Comparison of ENCODE assay signal across 11 mouse cellular contexts in the genomic region with DNA sequence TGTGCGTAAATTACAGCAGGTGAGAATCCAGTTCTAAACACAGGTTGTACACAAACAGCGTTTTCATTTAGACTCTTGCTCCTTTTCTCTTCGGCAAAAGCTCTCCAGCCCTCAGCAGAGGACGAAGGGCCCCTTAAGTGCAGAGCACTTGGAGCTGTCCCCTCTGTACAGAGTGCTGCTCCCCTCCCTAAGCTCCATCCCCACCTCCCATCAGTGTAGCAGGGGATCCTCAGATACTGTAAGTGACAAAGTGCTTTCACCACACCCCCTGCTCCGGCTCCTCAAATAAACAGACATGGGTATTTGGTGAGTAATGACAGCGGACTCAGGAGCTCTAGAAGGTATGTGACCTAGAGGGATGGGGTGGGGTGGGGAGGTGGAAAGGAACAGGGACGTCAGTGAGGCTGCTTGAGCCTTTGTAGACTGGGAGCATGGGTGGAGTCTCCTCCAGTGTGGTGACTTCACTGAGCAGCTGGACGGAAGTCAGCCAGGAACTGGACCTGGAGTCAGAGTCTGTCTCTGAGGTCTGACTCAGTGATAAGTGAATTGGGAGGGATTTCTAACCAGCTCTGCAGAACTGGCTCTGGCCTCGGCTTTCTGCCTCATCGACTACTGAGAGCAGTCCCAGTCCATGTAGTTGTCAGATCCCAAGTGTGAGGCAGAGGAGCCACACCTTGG. TPM values are rescaled to one million over a fixed set of nuclear protein-coding genes. Genes with fewer than 3 reads are reported as not detected.
DNase-seq lines count a peak whose midpoint lies in the region; ATAC-seq and TF ChIP-seq lines count a peak whose summit lies in the region.
"Had no signal": no experiment of that assay in that cellular context is flagged by ENCODE, and none has a peak within 500 bp of the region (broad histone marks: within the 10 kb centered on the region; RNA-seq: fewer than 3 reads in every experiment).

No protein-coding gene starts in this region.

- no peak overlapping the region for H3K27ac ChIP-seq in liver, embryonic 12.5 days
- H3K27ac ChIP-seq in intestine, postnatal 0 days (ENCODE audit: low read depth, low read length), result peak overlapping the region; percentile 21; the same call in 1 of the 2 replicates
- H3K27ac ChIP-seq: layer of hippocampus, adult 2 months had no signal

- no peak for TF ChIP-seq CTCF in intestine, postnatal 0 days (IDR thresholded peaks at IDR 0.05; ENCODE audit: low read depth)

- H3K27me3 ChIP-seq in liver, embryonic 12.5 days (replicated peaks), result no peaks in the 10 kb centered on the region
- H3K27me3 ChIP-seq in intestine, postnatal 0 days (replicated peaks; ENCODE audit: control insufficient read depth, insufficient read depth, low read length), result no peaks in the 10 kb centered on the region

- peaks cover 8% of the 10 kb centered on the region; the same call in 1 of the 2 replicates for H3K4me1 ChIP-seq in liver, embryonic 12.5 days
- no peaks in the 10 kb centered on the region for H3K4me1 ChIP-seq in intestine, postnatal 0 days (replicated peaks; ENCODE audit: control insufficient read depth, insufficient read depth, low read length)

- whole genome bisulfite sequencing in liver, embryonic 12.5 days (ENCODE audit: insufficient replicate concordance), result 53% methylated on average over 10 of the region's 10 CpGs
- WGBS in intestine, postnatal 0 days, result 49% methylated on average over 10 of the region's 10 CpGs

- H3K4me2 ChIP-seq in liver, embryonic 12.5 days, result no peak overlapping the region
- no peak overlapping the region for H3K4me2 ChIP-seq in intestine, postnatal 0 days (replicated peaks; ENCODE audit: low read depth)

- H3K36me3 ChIP-seq in liver, embryonic 12.5 days, result peaks cover 35% of the 10 kb centered on the region
- H3K36me3 ChIP-seq in intestine, postnatal 0 days (ENCODE audit: control insufficient read depth, insufficient read depth), result peaks cover 47% of the 10 kb centered on the region

- no peak overlapping the region for H3K9ac ChIP-seq in liver, embryonic 12.5 days
- no peak overlapping the region for H3K9ac ChIP-seq in intestine, postnatal 0 days (ENCODE audit: low read depth, low read length)

- H3K9me3 ChIP-seq in liver, embryonic 12.5 days (replicated peaks), result no peaks in the 10 kb centered on the region
- no peaks in the 10 kb centered on the region for H3K9me3 ChIP-seq in intestine, postnatal 0 days (ENCODE audit: control insufficient read depth)

- ATAC-seq in liver, embryonic 12.5 days, result 0 out of 2 replicates have a peak, but pooled peaks have one; percentile 8
- peak; percentile 74 for ATAC-seq in intestine, postnatal 0 days
- no peak for ATAC-seq in cerebellum, adult (ENCODE audit: insufficient number of reproducible peaks, low FRiP score, low TSS enrichment)
- no peak for ATAC-seq in inflammation-experienced regulatory T-cells, adult 6 months
- ATAC-seq: forebrain, embryonic 16.5 days had no signal

- H3K4me3 ChIP-seq in liver, embryonic 12.5 days, result no peak overlapping the region
- no peak overlapping the region for H3K4me3 ChIP-seq in intestine, postnatal 0 days (ENCODE audit: low read depth, low read length)
- H3K4me3 ChIP-seq: layer of hippocampus, adult 2 months had no signal

- DNase-seq in liver, result no peak
- DNase-seq in heart, adult 11 months, result peak; percentile 98
- DNase-seq in urinary bladder, postnatal 4 days (ENCODE audit: low spot score in 2 of 2), result peak; percentile 32 to 69
- no peak for DNase-seq in spleen, adult 18-20 months
- DNase-seq: cerebellum, adult 11 months had no signal

RNA-seq across cellular contexts. Expression of gene Smbd1, which starts 11.6 kb away (rescaled TPM):
- polyA plus RNA-seq in liver, embryonic 12.5 days (2016; fragmentation: Nextera tagmentation; extraction: Ambion mirVana), result not detected in 2 replicates
- polyA plus RNA-seq in intestine, postnatal 0 days (2015; fragmentation: Nextera tagmentation; extraction: Ambion mirVana), result 2.3 and 3.2 TPM in 2 replicates
- polyA plus RNA-seq in inflammation-experienced regulatory T-cells, adult 6 months (2017; shearing (Covaris generic)), result not detected
- polyA plus RNA-seq: forebrain, embryonic 16.5 days had no signal

RNA-seq across cellular contexts. Expression of gene Muc20, which starts 24.7 kb away (rescaled TPM):
- polyA plus RNA-seq in liver, embryonic 12.5 days (2016; fragmentation: Nextera tagmentation; extraction: Ambion mirVana), result not detected in 2 replicates
- not detected in 2 replicates for polyA plus RNA-seq in intestine, postnatal 0 days (2015; fragmentation: Nextera tagmentation; extraction: Ambion mirVana)
- 1 to 10 TPM in 1 of 3 experiments, not detected in 2; 2.3 TPM for polyA plus RNA-seq in inflammation-experienced regulatory T-cells, adult 6 months (2017; shearing (Covaris generic))
- polyA plus RNA-seq: forebrain, embryonic 16.5 days had no signal

RNA-seq across cellular contexts. Expression of gene Fyttd1, which starts 55.4 kb away (rescaled TPM):
- 45.7 and 50.7 TPM in 2 replicates for polyA plus RNA-seq in liver, embryonic 12.5 days (2016; fragmentation: Nextera tagmentation; extraction: Ambion mirVana)
- polyA plus RNA-seq in intestine, postnatal 0 days (2015; fragmentation: Nextera tagmentation; extraction: Ambion mirVana), result 52.7 and 52.8 TPM in 2 replicates
- polyA plus RNA-seq in inflammation-experienced regulatory T-cells, adult 6 months (2017; shearing (Covaris generic)), result 10 to 100 TPM; 54.2 to 93.0 (median 62.4) TPM

RNA-seq across cellular contexts. Expression of gene Rubcn, which starts 55.7 kb away (rescaled TPM):
- polyA plus RNA-seq in liver, embryonic 12.5 days (2016; fragmentation: Nextera tagmentation; extraction: Ambion mirVana), result 7.3 and 7.7 TPM in 2 replicates
- polyA plus RNA-seq in intestine, postnatal 0 days (2015; fragmentation: Nextera tagmentation; extraction: Ambion mirVana), result 8.3 and 8.6 TPM in 2 replicates
- polyA plus RNA-seq in inflammation-experienced regulatory T-cells, adult 6 months (2017; shearing (Covaris generic)), result 10 to 100 TPM in 2 of 3 experiments, 1 to 10 TPM in 1; 9.3 to 15.1 (median 13.8) TPM

Comparison
In these comparisons a context has a peak if more than half of its experiments do, and no peak if none do; other contexts are left out.
1. ATAC-seq: peak in liver, embryonic 12.5 days (single experiment) and intestine, postnatal 0 days (single experiment); none in cerebellum, adult (single experiment) and inflammation-experienced regulatory T-cells, adult 6 months (single experiment).
2. DNase-seq: peak in heart, adult 11 months (single experiment) and urinary bladder, postnatal 4 days (2 of 2); none in liver (single experiment) and spleen, adult 18-20 months (0 of 2).